Mouse (Mus musculus) frontal cortex, adult 2 months (tissue): ENCODE measurements at regions not wholly inside any gene's neighbourhood (a gene's known extent, or its start where the extent isn't known, plus 50 kb on each side); places are given as distances from the start of the nearest gene placed in this dataset.
"Not testable (repeated sequence)": the region's sequence is repeated elsewhere in the genome, so short reads cannot be mapped to it uniquely, and the experiment has no call there.

Experiments used
- DNase-seq, 2 experiments: peaks; one replicate each; pipeline ENCODE4 v3.0.0; 2022; ENCODE audit warnings: low spot score in 1 of 2; ENCODE audit errors: extremely low spot score in 1 of 2

GRCm38 (mm10) chr3:126011269-126011668, 72.8 kb upstream of the Ugt8a start:
- peak in 1 of 2 experiments; percentile 39 for DNase-seq

GRCm38 (mm10) chr3:126016166-126016565, 77.7 kb upstream of the Ugt8a start:
- no peak for DNase-seq

GRCm38 (mm10) chr3:126044327-126044726, 105.9 kb upstream of the Ugt8a start:
- DNase-seq = no peak

GRCm38 (mm10) chr3:126044861-126045260, 106.4 kb upstream of the Ugt8a start:
- DNase-seq = peak in 1 of 2 experiments; percentile 9

GRCm38 (mm10) chr3:126045992-126046786, 107.8 kb upstream of the Ugt8a start:
- peak in 1 of 2 experiments; percentile 54 for DNase-seq

GRCm38 (mm10) chr3:126058585-126058984, 120.2 kb upstream of the Ugt8a start:
- DNase-seq = no peak

- DNase-seq = no peak
Measured at GRCm38 (mm10) chr3:126105086-126105485, 166.7 kb upstream of the Ugt8a start.

- no peak for DNase-seq
Measured at GRCm38 (mm10) chr3:126109371-126109770, 171.0 kb upstream of the Ugt8a start.

GRCm38 (mm10) chr3:126117849-126118248, 179.4 kb upstream of the Ugt8a start:
- DNase-seq = no peak

GRCm38 (mm10) chr3:126122323-126123259, 184.2 kb upstream of the Ugt8a start:
- no peak for DNase-seq

- DNase-seq = no peak
Measured at GRCm38 (mm10) chr3:126166542-126166941, 196.9 kb upstream of the Arsj start.

GRCm38 (mm10) chr3:126209024-126209423, 154.5 kb upstream of the Arsj start:
- peak in 1 of 2 experiments; percentile 18 for DNase-seq

- no peak for DNase-seq
Measured at GRCm38 (mm10) chr3:126210226-126210625, 153.3 kb upstream of the Arsj start.

GRCm38 (mm10) chr3:126227575-126227974, 135.9 kb upstream of the Arsj start:
- no peak for DNase-seq

GRCm38 (mm10) chr3:126245834-126246233, 117.7 kb upstream of the Arsj start:
- peak in 1 of 2 experiments; percentile 27 for DNase-seq

- DNase-seq = peak in 1 of 2 experiments; percentile 16
Measured at GRCm38 (mm10) chr3:126261270-126261669, 102.2 kb upstream of the Arsj start.

- DNase-seq = not testable (repeated sequence)
Measured at GRCm38 (mm10) chr3:126272027-126272426, 91.5 kb upstream of the Arsj start.

GRCm38 (mm10) chr3:126273566-126273965, 89.9 kb upstream of the Arsj start:
- DNase-seq = no peak

- DNase-seq = peak in 1 of 2 experiments; percentile 48
Measured at GRCm38 (mm10) chr3:126276008-126276700, 87.3 kb upstream of the Arsj start.

GRCm38 (mm10) chr3:126284294-126285090, 79.0 kb upstream of the Arsj start:
- DNase-seq = no peak
